Mouse (Mus musculus): ENCODE measurements at regions not wholly inside any gene's neighbourhood (a gene's known extent, or its start where the extent isn't known, plus 50 kb on each side); places are given as distances from the start of the nearest gene placed in this dataset.

DNA sequence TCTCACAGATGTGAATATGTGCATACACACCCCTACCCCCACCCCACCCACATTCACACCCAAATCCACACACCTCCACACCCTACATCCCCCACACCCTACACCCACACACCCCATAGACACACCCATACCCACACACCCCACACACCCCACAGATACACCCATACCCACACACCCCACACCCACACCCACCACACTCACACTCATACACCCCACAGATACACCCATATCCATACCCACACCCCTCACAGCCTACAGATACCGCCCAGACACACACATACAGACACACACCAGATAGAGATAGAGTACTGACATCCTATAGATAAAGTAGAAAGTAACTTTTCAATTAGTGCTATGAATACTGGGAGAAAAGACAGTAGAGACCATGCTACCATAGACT, 108.6 kb upstream of the Ddhd1 start:
- no peak for TF ChIP-seq POLR2A (IDR thresholded peaks at IDR 0.05; ENCODE audit: control insufficient read depth in 1 of 2, insufficient read depth in 1 of 2, low read depth in 1 of 2, low read length in 2 of 2, poor library complexity in 1 of 2)
- no peak for TF ChIP-seq POLR2AphosphoS2 (IDR thresholded peaks at IDR 0.05; ENCODE audit: low read length)

Data from MEL (cell line).